Mouse (Mus musculus) limb, embryonic 14.5 days (tissue): ENCODE results near the gene Exoc3l. TPM values are rescaled to one million over a fixed set of nuclear protein-coding genes. Genes with fewer than 3 reads are reported as not detected.

ENCODE experiments used
- ATAC-seq: fragments of 200-750 bp; cut with Nextera tagmentation; 2 replicates; pipeline ENCODE4 v1.8.0; 2017; ENCODE audit warnings: low read depth, moderate number of reproducible peaks, moderate TSS enrichment; ENCODE audit not compliant: low FRiP score
- DNase-seq: peaks from one replicate; pipeline ENCODE4 v3.0.0-alpha.2; 2015; ENCODE audit warnings: low spot score
- H3K27ac ChIP-seq: fragments of 300-500 bp; sonication (generic); replicated peaks from 2 replicates; pipeline ENCODE4 v1.5.1; 2014; ENCODE audit warnings: low read depth, mild to moderate bottlenecking, low read length, moderate library complexity, mixed read lengths
- H3K27me3 ChIP-seq: fragments of 300-500 bp; sonication (generic); 2 replicates; pipeline ENCODE4 v1.6.1; 2014; ENCODE audit warnings: low read length, mixed read lengths; ENCODE audit not compliant: control insufficient read depth, insufficient read depth
- H3K36me3 ChIP-seq: fragments of 300-500 bp; sonication (generic); 2 replicates; pipeline ENCODE4 v1.6.1; 2014; ENCODE audit warnings: mild to moderate bottlenecking, low read length, moderate library complexity, mixed read lengths; ENCODE audit not compliant: control insufficient read depth, insufficient read depth
- H3K4me1 ChIP-seq: fragments of 300-500 bp; sonication (generic); 2 replicates; pipeline ENCODE4 v1.6.1; 2014; ENCODE audit warnings: antibody characterized with exemption, low read length, mixed read lengths; ENCODE audit not compliant: control insufficient read depth, insufficient read depth
- H3K4me2 ChIP-seq: fragments of 300-500 bp; sonication (generic); replicated peaks from 2 replicates; pipeline ENCODE4 v1.6.1; 2014; ENCODE audit warnings: low read depth, mild to moderate bottlenecking, low read length, moderate library complexity; ENCODE audit not compliant: severe bottlenecking
- H3K4me3 ChIP-seq: fragments of 300-500 bp; sonication (generic); replicated peaks from 2 replicates; pipeline ENCODE4 v1.5.1; 2014; ENCODE audit warnings: low read length
- H3K9ac ChIP-seq: fragments of 300-500 bp; sonication (generic); 2 replicates; pipeline ENCODE4 v1.6.1; 2014; ENCODE audit warnings: mild to moderate bottlenecking, low read depth, low read length, moderate library complexity; ENCODE audit not compliant: severe bottlenecking
- H3K9me3 ChIP-seq: fragments of 300-500 bp; sonication (generic); 2 replicates; pipeline ENCODE4 v1.6.1; 2016; ENCODE audit warnings: low read length; ENCODE audit not compliant: control insufficient read depth
- POLR2A ChIP-seq: fragments of 200-500 bp; IDR thresholded peaks from 2 replicates; pipeline ENCODE4 v1.8.0; 2012; ENCODE audit warnings: inconsistent platforms, mild to moderate bottlenecking, moderate library complexity, borderline replicate concordance; ENCODE audit not compliant: insufficient read depth, insufficient read length; ENCODE audit errors: extremely low read depth
- WGBS: fragments of 180-500 bp; shearing (Covaris S2); extraction: QIAGEN DNeasy Blood & Tissue Kit; methylation state at CpG from one replicate; pipeline ENCODE4 v1.1.7; 2014; 5-methylcytosine and 5-hydroxymethylcytosine counted together
- polyA plus RNA-seq, 2 experiments: library from polyadenylated mRNA; depleted of rRNA in 1 of 2; stranded (reverse) in 1 of 2; unstranded in 1 of 2; fragments of >200 nt; fragmentation: Nextera tagmentation in 1 of 2; extraction: Ambion mirVana in 1 of 2; gene quantifications; 2 replicates each; pipeline versions ENCODE4 v1.2.1 to v1.2.3; 2012 to 2014

The Exoc3l gene
- polyA plus RNA-seq, 2 experiments = 7.4 to 14.4 TPM

- Histone ChIP-seq H3K27ac (no peak overlapping the region), H3K9me3 (no peaks in the 10 kb centered on the region), H3K4me3 (no peak overlapping the region), H3K4me2 (no peak overlapping the region), H3K9ac (no peak overlapping the region), H3K27me3 (peaks cover 29% of the 10 kb centered on the region), H3K36me3 (peaks cover 15% of the 10 kb centered on the region), H3K4me1 (peaks cover 7% of the 10 kb centered on the region; the same call in 1 of the 2 replicates)
- ATAC-seq (no peak), DNase-seq (no peak)
- TF ChIP-seq POLR2A = no peak
- WGBS = 90% methylated on average over 4 of the region's 4 CpGs
These were observed 13.7 kb downstream of the Exoc3l start for GRCm38 (mm10) chr8:105282239-105282638.

DNA sequence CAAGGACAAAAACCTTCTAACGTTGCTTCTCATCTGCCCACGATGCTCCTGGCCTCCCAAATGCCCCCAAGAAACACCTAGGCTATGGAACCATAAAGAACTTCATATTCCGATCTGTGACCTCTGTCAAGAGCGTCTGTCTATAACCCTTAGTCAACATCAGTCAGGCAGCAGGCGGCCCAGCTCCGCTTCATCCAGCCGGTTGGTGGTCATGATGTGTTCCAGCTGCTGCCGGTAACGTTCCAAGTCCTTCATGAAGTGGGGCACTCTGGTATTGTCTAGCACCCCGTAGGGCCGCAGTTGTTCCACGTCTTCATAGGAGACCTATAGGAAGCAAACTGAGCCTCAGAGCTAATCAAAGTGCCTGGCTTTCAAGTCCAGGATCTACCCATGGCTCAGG is 14.1 kb downstream of the Exoc3l start:
- WGBS = 80% methylated on average over 12 of the region's 12 CpGs
- H3K27me3 ChIP-seq = peaks cover 29% of the 10 kb centered on the region
- no peak for DNase-seq

DNA sequence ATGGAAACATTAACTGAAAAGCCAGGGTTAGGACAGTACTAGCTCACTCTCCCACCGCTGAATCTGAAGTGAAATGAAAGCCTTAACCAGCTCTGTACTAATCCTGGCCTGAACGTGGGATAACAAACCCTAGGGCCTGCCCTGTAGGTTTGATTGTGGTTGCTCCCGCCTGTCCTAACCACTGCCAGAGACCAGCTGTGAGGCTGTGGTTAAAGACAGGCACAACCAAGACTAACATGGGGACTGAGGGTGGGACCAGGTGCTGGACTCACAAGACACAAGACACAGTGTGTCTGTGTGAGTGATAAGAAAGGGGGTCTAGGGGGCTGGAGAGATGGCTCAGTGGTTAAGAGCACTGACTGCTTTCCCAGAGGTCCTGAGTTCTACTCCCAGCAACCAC is 15.3 kb downstream of the Exoc3l start:
- Histone ChIP-seq H3K9ac (no peak overlapping the region), H3K4me2 (no peak overlapping the region), H3K4me3 (no peak overlapping the region), H3K9me3 (no peaks in the 10 kb centered on the region), H3K36me3 (peaks cover 15% of the 10 kb centered on the region), H3K4me1 (peaks cover 11% of the 10 kb centered on the region; the same call in 1 of the 2 replicates), H3K27ac (no peak overlapping the region), H3K27me3 (peaks cover 31% of the 10 kb centered on the region)
- DNase-seq (no peak), ATAC-seq (no peak)
- WGBS = 73% methylated on average over 3 of the region's 3 CpGs
- no peak for TF ChIP-seq POLR2A

More for the DNA sequence above, 14.1 kb downstream of the Exoc3l start:
- H3K9me3 ChIP-seq = no peaks in the 10 kb centered on the region
- no peak for TF ChIP-seq POLR2A
- no peak overlapping the region for H3K4me2 ChIP-seq
- no peak overlapping the region for H3K4me3 ChIP-seq
- no peak overlapping the region for H3K9ac ChIP-seq
- peaks cover 15% of the 10 kb centered on the region for H3K36me3 ChIP-seq
- ATAC-seq = no peak
- no peak overlapping the region for H3K27ac ChIP-seq
- peaks cover 7% of the 10 kb centered on the region; the same call in 1 of the 2 replicates for H3K4me1 ChIP-seq

- Histone ChIP-seq H3K4me2 (peak overlapping the region; percentile 42), H3K4me1 (peaks cover 11% of the 10 kb centered on the region; the same call in 1 of the 2 replicates), H3K27me3 (peaks cover 47% of the 10 kb centered on the region), H3K36me3 (peaks cover 9% of the 10 kb centered on the region), H3K9me3 (no peaks in the 10 kb centered on the region), H3K27ac (no peak overlapping the region), H3K9ac (no peak overlapping the region), H3K4me3 (peak overlapping the region; percentile 24)
- ATAC-seq = no peak
- WGBS = 2% methylated on average over 26 of the region's 28 CpGs
- peak; percentile 50 for DNase-seq
- TF ChIP-seq POLR2A = no peak
These were observed 17.0 kb downstream of the Exoc3l start for GRCm38 (mm10) chr8:105278911-105279334.

DNA sequence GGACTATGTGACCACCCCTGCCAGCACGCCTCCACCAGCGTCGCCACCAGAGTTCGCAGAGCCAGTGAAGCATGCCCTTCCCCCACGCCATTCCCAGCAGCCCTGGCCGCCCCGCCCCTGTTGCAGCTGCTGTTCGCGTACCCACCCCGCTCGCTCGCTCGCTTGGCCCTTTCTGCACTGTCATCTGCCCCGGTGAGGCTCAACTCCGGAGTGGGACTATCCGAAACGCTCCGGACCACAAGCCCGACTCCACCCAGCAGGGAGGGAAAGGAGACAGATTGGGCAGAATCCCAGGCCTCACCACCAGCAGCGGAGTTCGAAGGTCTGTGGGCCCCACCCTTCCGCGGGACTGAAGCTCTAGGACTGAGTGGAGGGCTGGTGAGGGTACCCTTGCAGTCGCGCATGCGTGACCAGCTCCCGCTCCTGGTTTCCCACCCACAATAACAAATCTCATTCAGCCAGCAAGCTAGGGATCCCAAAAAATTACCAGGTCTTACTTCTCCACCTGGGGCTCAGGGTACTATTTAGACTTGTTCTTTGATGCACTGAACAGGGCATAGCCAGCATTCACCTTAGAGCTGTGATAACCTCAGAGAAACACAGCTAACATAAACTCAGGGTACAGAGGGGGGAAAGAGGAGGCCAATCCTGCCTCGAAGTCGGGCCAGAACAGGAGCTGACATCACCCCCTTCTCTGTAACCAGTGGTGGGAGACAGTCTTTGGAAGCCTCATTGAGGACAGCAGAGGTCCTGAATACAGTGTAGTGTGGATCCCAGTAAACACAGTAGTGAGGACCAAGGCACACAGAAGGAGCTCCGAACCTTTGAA is 19.4 kb downstream of the Exoc3l start:
- peaks cover 69% of the 10 kb centered on the region for H3K27me3 ChIP-seq
- peak overlapping the region; percentile 50 for H3K9ac ChIP-seq
- no peak overlapping the region for H3K27ac ChIP-seq
- peak; percentile 62 for ATAC-seq
- WGBS = 4% methylated on average over 24 of the region's 30 CpGs
- H3K4me1 ChIP-seq = peaks cover 11% of the 10 kb centered on the region; the same call in 1 of the 2 replicates
- peak overlapping the region; percentile 41 for H3K4me3 ChIP-seq
- H3K9me3 ChIP-seq = no peaks in the 10 kb centered on the region
- peak; percentile 69 for DNase-seq
- H3K36me3 ChIP-seq = peaks cover 2% of the 10 kb centered on the region; the same call in 1 of the 2 replicates
- H3K4me2 ChIP-seq = peak overlapping the region; percentile 76
- TF ChIP-seq POLR2A = 0 out of 2 replicates have a peak, but pooled peaks have one; percentile 20
